Mouse (Mus musculus) natural killer cell, adult 2 months (primary cell): ENCODE measurements around the gene Zkscan4.
"Not testable (repeated sequence)": the region's sequence is repeated elsewhere in the genome, so short reads cannot be mapped to it uniquely, and the experiment has no call there.

ENCODE experiments used
- DNase-seq, 2 experiments: peaks; one replicate each; pipeline ENCODE4 v3.0.0; 2022; ENCODE audit warnings: low spot score in 2 of 2

The Zkscan4 gene

GRCm38 (mm10) chr13:21478759-21479670 is at the start of gene Zkscan4, which contains the start of gene Gm10065:
Gene Zkscan4 (plus strand): TSS chr13:21478907.
Gene Gm10065 (minus strand): TSS chr13:21479441.
- DNase-seq: not testable (repeated sequence)

- DNase-seq: no peak
Measured at GRCm38 (mm10) chr13:21435476-21435875, 43.2 kb upstream of the Zkscan4 start.

- peak in 1 of 2 experiments; percentile 15 for DNase-seq
Measured at GRCm38 (mm10) chr13:21440503-21441206, 38.1 kb upstream of the Zkscan4 start, which contains the start of gene Pgbd1. Gene Pgbd1 (minus strand): TSS chr13:21441058.

- DNase-seq: no peak
Measured at GRCm38 (mm10) chr13:21441207-21441572, 37.5 kb upstream of the Zkscan4 start.

GRCm38 (mm10) chr13:21446796-21447195 is 31.9 kb upstream of the Zkscan4 start:
- no peak for DNase-seq

- no peak for DNase-seq
Measured at GRCm38 (mm10) chr13:21447856-21448614, 30.7 kb upstream of the Zkscan4 start.

- DNase-seq: no peak
Measured at GRCm38 (mm10) chr13:21453042-21453441, 25.7 kb upstream of the Zkscan4 start.

GRCm38 (mm10) chr13:21453449-21453848 is 25.3 kb upstream of the Zkscan4 start, which contains the start of gene Zscan26:
Gene Zscan26 (minus strand): TSS chr13:21453730.
- peak; percentile 78 to 82 for DNase-seq

- no peak for DNase-seq
Measured at GRCm38 (mm10) chr13:21454133-21454532, 24.6 kb upstream of the Zkscan4 start.

- DNase-seq: no peak
Measured at GRCm38 (mm10) chr13:21456347-21456746, 22.4 kb upstream of the Zkscan4 start.

GRCm38 (mm10) chr13:21462516-21462915 is 16.2 kb upstream of the Zkscan4 start:
- not testable (repeated sequence) for DNase-seq

GRCm38 (mm10) chr13:21467336-21467735 is 11.4 kb upstream of the Zkscan4 start:
- no peak for DNase-seq

- peak; percentile 51 to 60 for DNase-seq
Measured at GRCm38 (mm10) chr13:21468061-21469019, 10.4 kb upstream of the Zkscan4 start, which contains the start of gene Nkapl. Gene Nkapl (minus strand): TSS chr13:21468509.

GRCm38 (mm10) chr13:21469097-21469496 is 9.6 kb upstream of the Zkscan4 start:
- DNase-seq: no peak

- no peak for DNase-seq
Measured at GRCm38 (mm10) chr13:21472427-21472826, 6.3 kb upstream of the Zkscan4 start.

GRCm38 (mm10) chr13:21486881-21487280 is 8.2 kb downstream of the Zkscan4 start:
- DNase-seq: no peak

GRCm38 (mm10) chr13:21492847-21493246 is 14.1 kb downstream of the Zkscan4 start:
- no peak for DNase-seq

- DNase-seq: no peak
Measured at GRCm38 (mm10) chr13:21495080-21495479, 16.4 kb downstream of the Zkscan4 start, which contains the start of gene AK157302. Gene AK157302 (plus strand): TSS chr13:21495223.

GRCm38 (mm10) chr13:21501182-21501581 is 22.5 kb downstream of the Zkscan4 start, which contains the start of gene Gm11273:
Gene Gm11273 (minus strand): TSS chr13:21501418.
- not testable (repeated sequence) for DNase-seq

GRCm38 (mm10) chr13:21502296-21502695 is 23.6 kb downstream of the Zkscan4 start:
- no peak for DNase-seq
